Mouse (Mus musculus): ENCODE measurements around the gene Rtn4rl1. TPM values are rescaled to one million over a fixed set of nuclear protein-coding genes. Genes with fewer than 3 reads are reported as not detected.

The Rtn4rl1 gene
- polyA plus RNA-seq, 1 experiment from 2014 or later: 2.1 TPM

DNA sequence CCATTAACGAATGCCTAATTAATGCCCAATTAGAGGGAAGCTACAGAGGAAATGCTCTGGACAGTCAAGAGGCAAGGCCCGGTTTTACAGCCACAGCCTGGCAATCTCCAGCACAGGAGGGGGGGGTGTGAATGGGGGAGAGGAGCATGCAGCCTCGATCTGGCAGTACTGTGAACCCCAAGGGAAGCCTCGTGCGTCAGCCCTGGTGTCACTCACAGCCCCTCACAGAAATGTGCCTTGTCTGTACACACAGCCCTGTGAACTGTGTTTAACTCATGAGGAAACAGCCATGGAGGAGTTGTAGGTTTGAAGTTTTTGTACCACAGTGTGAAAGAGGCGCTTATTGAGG is 70.4 kb downstream of the Rtn4rl1 start:
- no peak for ATAC-seq (ENCODE audit: low FRiP score, low TSS enrichment)
- H3K4me2 ChIP-seq (replicated peaks; ENCODE audit: low read depth): no peak overlapping the region
- DNase-seq (ENCODE audit: low spot score): no peak
- no peaks in the 10 kb centered on the region for H3K36me3 ChIP-seq (ENCODE audit: control insufficient read depth, insufficient read depth, low read length)
- H3K27me3 ChIP-seq (ENCODE audit: control insufficient read depth, insufficient read depth, low read length): no peaks in the 10 kb centered on the region
- 64% methylated on average over 6 of the region's 6 CpGs for WGBS
- TF ChIP-seq EP300 (optimal IDR thresholded peaks at IDR 0.05): no peak
- TF ChIP-seq CTCF (IDR thresholded peaks at IDR 0.05; ENCODE audit: low read depth): no peak
- H3K4me1 ChIP-seq (replicated peaks; ENCODE audit: control insufficient read depth, insufficient read depth): no peaks in the 10 kb centered on the region
- H3K27ac ChIP-seq (replicated peaks): no peak overlapping the region
- no peak overlapping the region for H3K4me3 ChIP-seq (ENCODE audit: low read depth, low read length)
- H3K9me3 ChIP-seq (ENCODE audit: control insufficient read depth, low read length): no peaks in the 10 kb centered on the region
- no peak overlapping the region for H3K9ac ChIP-seq (ENCODE audit: low read length)

DNA sequence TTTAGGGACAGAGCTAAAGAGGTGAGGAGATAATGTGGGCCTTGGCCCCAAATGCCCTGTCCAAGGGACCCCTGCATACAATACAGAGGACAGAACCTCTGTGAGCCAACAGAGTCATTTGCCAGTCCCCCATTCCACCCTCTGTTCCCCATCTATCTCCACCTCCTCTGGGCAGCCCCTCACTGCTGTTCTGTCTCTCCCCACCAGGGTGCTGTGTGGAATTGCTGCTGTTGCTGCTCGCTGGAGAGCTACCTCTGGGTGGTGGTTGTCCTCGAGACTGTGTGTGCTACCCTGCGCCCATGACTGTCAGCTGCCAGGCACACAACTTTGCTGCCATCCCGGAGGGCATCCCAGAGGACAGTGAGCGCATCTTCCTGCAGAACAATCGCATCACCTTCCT is 71.0 kb downstream of the Rtn4rl1 start:
- H3K4me3 ChIP-seq (ENCODE audit: low read depth, low read length): no peak overlapping the region
- no peaks in the 10 kb centered on the region for H3K27me3 ChIP-seq (ENCODE audit: control insufficient read depth, insufficient read depth, low read length)
- H3K27ac ChIP-seq (replicated peaks): no peak overlapping the region
- DNase-seq (ENCODE audit: low spot score): no peak
- H3K4me2 ChIP-seq (replicated peaks; ENCODE audit: low read depth): no peak overlapping the region
- no peaks in the 10 kb centered on the region for H3K4me1 ChIP-seq (replicated peaks; ENCODE audit: control insufficient read depth, insufficient read depth)
- no peak overlapping the region for H3K9ac ChIP-seq (ENCODE audit: low read length)
- TF ChIP-seq CTCF (IDR thresholded peaks at IDR 0.05; ENCODE audit: low read depth) (peak; percentile 18; the same call in 1 of the 2 replicates), EP300 (optimal IDR thresholded peaks at IDR 0.05) (no peak)
- no peak for ATAC-seq (ENCODE audit: low FRiP score, low TSS enrichment)
- no peaks in the 10 kb centered on the region for H3K36me3 ChIP-seq (ENCODE audit: control insufficient read depth, insufficient read depth, low read length)
- 93% methylated on average over 6 of the region's 6 CpGs for WGBS
- H3K9me3 ChIP-seq (ENCODE audit: control insufficient read depth, low read length): no peaks in the 10 kb centered on the region

DNA sequence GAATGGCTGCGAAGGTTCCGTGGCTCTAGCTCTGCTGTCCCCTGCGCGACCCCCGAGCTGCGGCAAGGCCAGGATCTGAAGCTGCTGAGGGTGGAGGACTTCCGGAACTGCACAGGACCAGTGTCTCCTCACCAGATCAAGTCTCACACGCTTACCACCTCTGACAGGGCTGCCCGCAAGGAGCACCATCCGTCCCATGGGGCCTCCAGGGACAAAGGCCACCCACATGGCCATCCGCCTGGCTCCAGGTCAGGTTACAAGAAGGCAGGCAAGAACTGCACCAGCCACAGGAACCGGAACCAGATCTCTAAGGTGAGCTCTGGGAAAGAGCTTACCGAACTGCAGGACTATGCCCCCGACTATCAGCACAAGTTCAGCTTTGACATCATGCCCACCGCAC is 72.0 kb downstream of the Rtn4rl1 start:
- 75% methylated on average over 15 of the region's 15 CpGs for WGBS
- no peak overlapping the region for H3K9ac ChIP-seq (ENCODE audit: low read length)

DNA sequence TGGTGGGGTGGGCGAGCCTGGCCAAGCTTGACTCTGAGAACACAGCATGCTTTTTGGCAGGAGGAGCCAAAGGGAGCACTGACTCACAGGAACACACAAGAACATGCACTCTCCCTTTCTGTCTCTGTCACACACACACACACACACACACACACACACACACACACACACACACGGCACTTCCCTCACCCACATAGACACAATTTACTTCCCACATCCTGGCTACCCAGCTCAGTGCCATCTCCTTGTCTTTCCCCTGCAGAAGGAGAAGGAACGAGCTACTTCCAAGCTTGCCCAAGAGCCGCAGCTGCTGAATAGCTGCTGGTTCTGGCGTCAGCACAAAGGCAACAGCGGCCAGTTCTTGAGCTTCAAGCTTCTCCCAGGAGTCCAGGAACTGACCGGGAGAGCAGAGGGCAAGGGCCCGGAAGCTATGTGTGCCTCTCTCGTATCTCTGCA is 74.3 kb downstream of the Rtn4rl1 start:
- H3K4me1 ChIP-seq (replicated peaks; ENCODE audit: control insufficient read depth, insufficient read depth): no peaks in the 10 kb centered on the region
- no peak overlapping the region for H3K4me3 ChIP-seq (ENCODE audit: low read depth, low read length)
- no peak for ATAC-seq (ENCODE audit: low FRiP score, low TSS enrichment)
- DNase-seq (ENCODE audit: low spot score): no peak
- no peaks in the 10 kb centered on the region for H3K36me3 ChIP-seq (ENCODE audit: control insufficient read depth, insufficient read depth, low read length)
- no peak overlapping the region for H3K9ac ChIP-seq (ENCODE audit: low read length)
- no peaks in the 10 kb centered on the region for H3K9me3 ChIP-seq (ENCODE audit: control insufficient read depth, low read length)
- H3K27me3 ChIP-seq (ENCODE audit: control insufficient read depth, insufficient read depth, low read length): no peaks in the 10 kb centered on the region
- TF ChIP-seq CTCF (IDR thresholded peaks at IDR 0.05; ENCODE audit: low read depth): no peak
- no peak for TF ChIP-seq EP300 (optimal IDR thresholded peaks at IDR 0.05)
- 39% methylated on average over 9 of the region's 9 CpGs for WGBS
- no peak overlapping the region for H3K4me2 ChIP-seq (replicated peaks; ENCODE audit: low read depth)
- no peak overlapping the region for H3K27ac ChIP-seq (replicated peaks)

More for the DNA sequence above, 72.0 kb downstream of the Rtn4rl1 start:
- H3K27me3 ChIP-seq (ENCODE audit: control insufficient read depth, insufficient read depth, low read length): no peaks in the 10 kb centered on the region
- H3K27ac ChIP-seq (replicated peaks): no peak overlapping the region
- no peaks in the 10 kb centered on the region for H3K36me3 ChIP-seq (ENCODE audit: control insufficient read depth, insufficient read depth, low read length)
- H3K4me2 ChIP-seq (replicated peaks; ENCODE audit: low read depth): no peak overlapping the region
- ATAC-seq (ENCODE audit: low FRiP score, low TSS enrichment) (no peak), DNase-seq (ENCODE audit: low spot score) (no peak)
- TF ChIP-seq CTCF (IDR thresholded peaks at IDR 0.05; ENCODE audit: low read depth) (no peak), EP300 (optimal IDR thresholded peaks at IDR 0.05) (no peak)
- no peaks in the 10 kb centered on the region for H3K9me3 ChIP-seq (ENCODE audit: control insufficient read depth, low read length)
- no peaks in the 10 kb centered on the region for H3K4me1 ChIP-seq (replicated peaks; ENCODE audit: control insufficient read depth, insufficient read depth)
- H3K4me3 ChIP-seq (ENCODE audit: low read depth, low read length): no peak overlapping the region

DNA sequence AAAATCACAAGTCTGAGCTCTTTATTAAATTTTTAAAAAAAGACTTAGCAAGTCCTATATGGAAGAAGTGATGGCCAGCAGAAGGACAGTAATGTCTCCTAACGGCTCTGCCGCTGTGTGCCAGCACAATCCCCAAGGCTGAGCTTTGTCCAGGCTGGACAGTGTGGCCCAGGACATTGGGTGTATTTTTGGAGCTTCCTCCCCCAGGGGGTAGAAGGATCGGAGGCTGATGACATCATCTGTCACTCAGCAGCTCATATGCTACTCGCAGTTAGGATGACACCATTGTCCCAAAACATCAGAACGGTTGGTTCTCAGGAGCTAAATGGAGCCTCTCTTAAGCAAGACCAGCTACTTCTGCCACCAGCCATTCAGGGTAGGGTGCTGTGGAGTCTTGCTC is 74.9 kb downstream of the Rtn4rl1 start:
- no peaks in the 10 kb centered on the region for H3K27me3 ChIP-seq (ENCODE audit: control insufficient read depth, insufficient read depth, low read length)
- 71% methylated on average over 5 of the region's 5 CpGs for WGBS
- H3K9ac ChIP-seq (ENCODE audit: low read length): no peak overlapping the region
- ATAC-seq (ENCODE audit: low FRiP score, low TSS enrichment): no peak
- H3K4me3 ChIP-seq (ENCODE audit: low read depth, low read length): no peak overlapping the region
- no peaks in the 10 kb centered on the region for H3K36me3 ChIP-seq (ENCODE audit: control insufficient read depth, insufficient read depth, low read length)
- no peaks in the 10 kb centered on the region for H3K9me3 ChIP-seq (ENCODE audit: control insufficient read depth, low read length)
- H3K27ac ChIP-seq (replicated peaks): no peak overlapping the region
- DNase-seq (ENCODE audit: low spot score): no peak
- H3K4me1 ChIP-seq (replicated peaks; ENCODE audit: control insufficient read depth, insufficient read depth): no peaks in the 10 kb centered on the region
- no peak overlapping the region for H3K4me2 ChIP-seq (replicated peaks; ENCODE audit: low read depth)
- no peak for TF ChIP-seq CTCF (IDR thresholded peaks at IDR 0.05; ENCODE audit: low read depth)
- TF ChIP-seq EP300 (optimal IDR thresholded peaks at IDR 0.05): no peak

DNA sequence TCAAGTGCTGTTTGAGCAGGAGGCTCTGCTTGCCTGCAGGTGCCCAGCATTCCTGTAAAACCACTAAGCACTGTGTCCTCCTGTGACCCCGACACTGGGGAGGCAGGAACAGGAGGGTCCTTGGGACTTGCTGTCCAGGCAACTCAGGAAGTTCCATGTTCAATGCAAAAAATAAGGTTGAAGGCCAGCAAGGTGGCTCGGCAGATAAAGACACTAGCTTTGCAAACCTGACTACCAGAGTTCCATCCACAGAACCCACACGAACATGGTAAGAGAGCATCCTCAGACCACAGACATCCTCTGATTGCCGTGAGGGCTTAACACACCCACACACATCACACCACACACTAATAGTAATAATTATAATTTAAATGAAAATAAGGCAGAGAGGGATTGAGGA is 75.6 kb downstream of the Rtn4rl1 start:
- WGBS: 81% methylated on average over 4 of the region's 4 CpGs
- H3K36me3 ChIP-seq (ENCODE audit: control insufficient read depth, insufficient read depth, low read length): no peaks in the 10 kb centered on the region
- no peak for TF ChIP-seq EP300 (optimal IDR thresholded peaks at IDR 0.05)
- TF ChIP-seq CTCF (IDR thresholded peaks at IDR 0.05; ENCODE audit: low read depth): no peak
- H3K27me3 ChIP-seq (ENCODE audit: control insufficient read depth, insufficient read depth, low read length): no peaks in the 10 kb centered on the region
- H3K4me1 ChIP-seq (replicated peaks; ENCODE audit: control insufficient read depth, insufficient read depth): no peaks in the 10 kb centered on the region
- H3K9me3 ChIP-seq (ENCODE audit: control insufficient read depth, low read length): no peaks in the 10 kb centered on the region
- H3K27ac ChIP-seq (replicated peaks): no peak overlapping the region
- no peak for DNase-seq (ENCODE audit: low spot score)
- ATAC-seq (ENCODE audit: low FRiP score, low TSS enrichment): no peak
- H3K4me2 ChIP-seq (replicated peaks; ENCODE audit: low read depth): no peak overlapping the region
- H3K9ac ChIP-seq (ENCODE audit: low read length): no peak overlapping the region
- no peak overlapping the region for H3K4me3 ChIP-seq (ENCODE audit: low read depth, low read length)

All from stomach, postnatal 0 days (tissue).